Mouse (Mus musculus): ENCODE measurements at regions not wholly inside any gene's neighbourhood (a gene's known extent, or its start where the extent isn't known, plus 50 kb on each side); places are given as distances from the start of the nearest gene placed in this dataset.
"Not testable (repeated sequence)": the region's sequence is repeated elsewhere in the genome, so short reads cannot be mapped to it uniquely, and the experiment has no call there.

GRCm38 (mm10) chr13:16461681-16462080 is 450.0 kb downstream of the Inhba start:
- no peak for DNase-seq (ENCODE audit: low spot score in 2 of 2)
- no peak overlapping the region for H3K4me3 ChIP-seq
- no peak overlapping the region for H3K27ac ChIP-seq
- no peak for TF ChIP-seq CTCF (conservative IDR thresholded peaks at IDR 0.05)

- DNase-seq (ENCODE audit: low spot score in 2 of 2) = no peak
- TF ChIP-seq CTCF (conservative IDR thresholded peaks at IDR 0.05) = no peak
- no peak overlapping the region for H3K27ac ChIP-seq
- no peak overlapping the region for H3K4me3 ChIP-seq
These were observed 453.2 kb downstream of the Inhba start for GRCm38 (mm10) chr13:16464823-16465222.

GRCm38 (mm10) chr13:16465317-16465716 is 453.7 kb downstream of the Inhba start:
- no peak overlapping the region for H3K27ac ChIP-seq
- H3K4me3 ChIP-seq = no peak overlapping the region
- DNase-seq (ENCODE audit: low spot score in 2 of 2) = no peak
- no peak for TF ChIP-seq CTCF (conservative IDR thresholded peaks at IDR 0.05)

GRCm38 (mm10) chr13:16465812-16466211 is 454.2 kb downstream of the Inhba start:
- TF ChIP-seq CTCF (conservative IDR thresholded peaks at IDR 0.05) = no peak
- H3K27ac ChIP-seq = no peak overlapping the region
- DNase-seq (ENCODE audit: low spot score in 2 of 2) = no peak
- no peak overlapping the region for H3K4me3 ChIP-seq

GRCm38 (mm10) chr13:16476515-16476914 is 464.9 kb downstream of the Inhba start:
- Histone ChIP-seq H3K4me3 (no peak overlapping the region), H3K27ac (no peak overlapping the region)
- no peak for DNase-seq (ENCODE audit: low spot score in 2 of 2)
- TF ChIP-seq CTCF (conservative IDR thresholded peaks at IDR 0.05) = no peak

- Histone ChIP-seq H3K4me3 (no peak overlapping the region), H3K27ac (no peak overlapping the region)
- no peak for TF ChIP-seq CTCF (conservative IDR thresholded peaks at IDR 0.05)
- DNase-seq (ENCODE audit: low spot score in 2 of 2) = no peak
These were observed 475.6 kb downstream of the Inhba start for GRCm38 (mm10) chr13:16487292-16487691.

GRCm38 (mm10) chr13:16490680-16491079 is 479.0 kb downstream of the Inhba start:
- not testable (repeated sequence) for DNase-seq (ENCODE audit: low spot score in 2 of 2); H3K27ac ChIP-seq; H3K4me3 ChIP-seq

GRCm38 (mm10) chr13:16498052-16498451 is 486.4 kb downstream of the Inhba start:
- no peak for TF ChIP-seq CTCF (conservative IDR thresholded peaks at IDR 0.05)
- no peak overlapping the region for H3K27ac ChIP-seq
- no peak overlapping the region for H3K4me3 ChIP-seq
- no peak for DNase-seq (ENCODE audit: low spot score in 2 of 2)

- H3K27ac ChIP-seq = no peak overlapping the region
- DNase-seq (ENCODE audit: low spot score in 2 of 2) = no peak
- TF ChIP-seq CTCF (conservative IDR thresholded peaks at IDR 0.05) = no peak
- H3K4me3 ChIP-seq = no peak overlapping the region
These were observed 501.2 kb downstream of the Inhba start for GRCm38 (mm10) chr13:16512876-16513275.

GRCm38 (mm10) chr13:16515195-16515594 is 503.5 kb downstream of the Inhba start:
- Histone ChIP-seq H3K4me3 (no peak overlapping the region), H3K27ac (no peak overlapping the region)
- no peak for TF ChIP-seq CTCF (conservative IDR thresholded peaks at IDR 0.05)
- DNase-seq (ENCODE audit: low spot score in 2 of 2) = no peak

- Histone ChIP-seq H3K27ac (no peak overlapping the region), H3K4me3 (no peak overlapping the region)
- DNase-seq (ENCODE audit: low spot score in 2 of 2) = peak; percentile 17 to 54
- TF ChIP-seq CTCF (conservative IDR thresholded peaks at IDR 0.05) = no peak
These were observed 517.4 kb downstream of the Inhba start for GRCm38 (mm10) chr13:16529036-16529435.

- TF ChIP-seq CTCF (conservative IDR thresholded peaks at IDR 0.05) = no peak
- DNase-seq (ENCODE audit: low spot score in 2 of 2) = peak; percentile 15 to 26
- peak overlapping the region; percentile 63 for H3K27ac ChIP-seq
- no peak overlapping the region for H3K4me3 ChIP-seq
These were observed 532.1 kb downstream of the Inhba start for GRCm38 (mm10) chr13:16543771-16544170.

- no peak for DNase-seq (ENCODE audit: low spot score in 2 of 2)
- no peak for TF ChIP-seq CTCF (conservative IDR thresholded peaks at IDR 0.05)
- Histone ChIP-seq H3K27ac (no peak overlapping the region), H3K4me3 (no peak overlapping the region)
These were observed 538.4 kb downstream of the Inhba start for GRCm38 (mm10) chr13:16550060-16550459.

GRCm38 (mm10) chr13:16564988-16565387 is 553.3 kb downstream of the Inhba start:
- TF ChIP-seq CTCF (conservative IDR thresholded peaks at IDR 0.05) = no peak
- no peak overlapping the region for H3K27ac ChIP-seq
- DNase-seq (ENCODE audit: low spot score in 2 of 2) = no peak

GRCm38 (mm10) chr13:16574069-16574468 is 562.4 kb downstream of the Inhba start:
- DNase-seq (ENCODE audit: low spot score in 2 of 2) = peak; percentile 17 to 52
- Histone ChIP-seq H3K4me3 (no peak overlapping the region), H3K27ac (peak overlapping the region; percentile 36)
- TF ChIP-seq CTCF (conservative IDR thresholded peaks at IDR 0.05) = no peak

More at GRCm38 (mm10) chr13:16564988-16565387, 553.3 kb downstream of the Inhba start:
- H3K4me3 ChIP-seq = no peak overlapping the region
